Mouse (Mus musculus): ENCODE measurements around the gene Clcn2. TPM values are rescaled to one million over a fixed set of nuclear protein-coding genes. Genes with fewer than 3 reads are reported as not detected.
"Not testable (repeated sequence)": the region's sequence is repeated elsewhere in the genome, so short reads cannot be mapped to it uniquely, and the experiment has no call there.

The Clcn2 gene
- polyA plus RNA-seq, 1 experiment: 4.4 TPM

DNA sequence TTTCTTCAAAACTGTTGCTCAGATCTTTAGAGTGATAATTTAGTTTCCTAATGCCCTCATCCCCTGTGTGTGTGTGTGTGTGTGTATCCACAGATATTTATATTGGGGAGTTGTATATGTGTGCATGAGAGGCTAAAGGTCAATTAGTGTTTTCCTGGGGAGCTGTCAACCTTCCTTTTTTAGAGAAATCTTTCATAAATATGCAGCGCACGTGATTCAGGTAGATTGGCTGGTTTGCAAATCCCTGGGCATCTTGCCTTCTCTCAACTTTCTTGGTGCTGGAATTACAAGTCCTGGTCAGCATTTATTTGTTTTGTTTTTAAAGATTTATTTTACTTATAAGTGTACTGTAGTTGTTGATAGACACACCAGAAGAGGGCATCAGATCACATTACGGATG lies 47.3 kb downstream of the Clcn2 start:
- no peaks in the 10 kb centered on the region for H3K27me3 ChIP-seq (ENCODE audit: control insufficient read depth, insufficient read depth, insufficient read length)
- H3K36me3 ChIP-seq (ENCODE audit: control insufficient read depth, insufficient read depth): no peaks in the 10 kb centered on the region
- TF ChIP-seq USF1 (IDR thresholded peaks at IDR 0.05; ENCODE audit: low read depth) (no peak), MAX (IDR thresholded peaks at IDR 0.05; ENCODE audit: low read depth) (no peak), REST (IDR thresholded peaks at IDR 0.05; ENCODE audit: insufficient read depth, insufficient read length) (no peak), POLR2AphosphoS2 (IDR thresholded peaks at IDR 0.05; ENCODE audit: insufficient read length, low read depth) (no peak), MYOD1 (IDR thresholded peaks at IDR 0.05; ENCODE audit: control insufficient read depth in 1 of 3, insufficient read length in 2 of 3, low read depth in 2 of 3) (no peak), POLR2A (IDR thresholded peaks at IDR 0.05; ENCODE audit: insufficient read length, low read depth) (no peak), MYOG (IDR thresholded peaks at IDR 0.05; ENCODE audit: control insufficient read depth in 1 of 3, insufficient read depth in 1 of 3, insufficient read length in 2 of 3, low read depth in 2 of 3) (no peak), TCF3 (IDR thresholded peaks at IDR 0.05; ENCODE audit: insufficient read length, low read depth) (no peak), SRF (IDR thresholded peaks at IDR 0.05; ENCODE audit: control insufficient read depth, insufficient read length, low read depth) (no peak), CEBPB (IDR thresholded peaks at IDR 0.05; ENCODE audit: insufficient read depth, poor library complexity, severe bottlenecking) (no peak), E2F4 (IDR thresholded peaks at IDR 0.05; ENCODE audit: insufficient read depth) (no peak), TCF12 (IDR thresholded peaks at IDR 0.05; ENCODE audit: insufficient read depth, poor library complexity, severe bottlenecking) (no peak)
- H3ac ChIP-seq (ENCODE audit: control insufficient read depth, insufficient read length): no peak overlapping the region
- H3K79me2 ChIP-seq (ENCODE audit: control insufficient read depth, insufficient read depth): peaks cover 23% of the 10 kb centered on the region
- no peak overlapping the region for H3K4me2 ChIP-seq (ENCODE audit: low read depth)
- H3K4me3 ChIP-seq: no peak overlapping the region

DNA sequence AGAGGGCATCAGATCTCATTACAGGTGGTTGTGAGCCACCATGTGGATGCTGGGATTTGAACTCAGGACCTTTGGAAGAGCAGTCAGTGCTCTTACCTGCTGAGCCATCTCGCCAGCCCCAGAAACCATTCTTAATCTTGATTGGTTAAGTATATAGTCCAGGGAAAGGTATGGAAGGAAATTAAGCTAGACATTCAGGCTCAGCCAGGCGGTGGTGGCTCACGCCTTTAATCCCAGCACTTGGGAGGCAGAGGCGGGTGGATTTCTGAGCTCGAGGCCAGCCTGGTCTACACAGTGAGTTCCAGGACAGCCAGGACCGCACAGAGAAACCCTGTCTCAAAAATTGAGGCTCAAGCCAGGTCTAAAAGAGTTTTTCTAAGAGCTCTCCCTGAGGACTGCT lies 49.5 kb downstream of the Clcn2 start, which contains the start of gene Eif4g1:
Eif4g1 (plus strand) TSS at position 301 of the 400 bp plus-strand sequence.
- not testable (repeated sequence) for H3K4me3 ChIP-seq; H3ac ChIP-seq (ENCODE audit: control insufficient read depth, insufficient read length); H3K79me2 ChIP-seq (ENCODE audit: control insufficient read depth, insufficient read depth); H3K27me3 ChIP-seq (ENCODE audit: control insufficient read depth, insufficient read depth, insufficient read length); H3K4me2 ChIP-seq (ENCODE audit: low read depth); H3K36me3 ChIP-seq (ENCODE audit: control insufficient read depth, insufficient read depth)

DNA sequence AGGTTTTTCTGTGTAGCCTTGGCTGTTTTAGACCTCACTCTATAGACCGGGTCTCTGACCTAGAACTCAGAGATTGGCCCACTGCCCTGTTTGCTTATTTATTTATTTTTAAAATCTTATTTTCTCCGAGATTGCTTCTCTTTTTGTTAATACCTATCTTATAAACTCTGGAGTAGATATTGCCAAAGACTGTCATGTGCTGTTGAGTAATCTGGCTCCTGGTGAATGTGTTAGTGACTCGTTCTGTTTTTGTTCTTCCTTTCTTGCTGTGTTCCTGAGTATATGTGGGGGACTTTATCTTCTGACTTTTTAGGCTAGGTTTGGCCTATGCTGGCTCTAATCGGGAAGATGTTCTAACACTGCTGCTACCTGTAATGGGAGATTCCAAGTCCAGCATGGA lies 59.9 kb downstream of the Clcn2 start:
- Histone ChIP-seq H3K79me2 (ENCODE audit: control insufficient read depth, insufficient read depth) (peaks cover 12% of the 10 kb centered on the region), H3K36me3 (ENCODE audit: control insufficient read depth, insufficient read depth) (peaks cover 65% of the 10 kb centered on the region), H3K4me2 (ENCODE audit: low read depth) (no peak overlapping the region), H3K27me3 (ENCODE audit: control insufficient read depth, insufficient read depth, insufficient read length) (no peaks in the 10 kb centered on the region), H3K4me3 (no peak overlapping the region), H3ac (ENCODE audit: control insufficient read depth, insufficient read length) (no peak overlapping the region)
- no peak for TF ChIP-seq POLR2A (IDR thresholded peaks at IDR 0.05; ENCODE audit: insufficient read length, low read depth)
- no peak for TF ChIP-seq POLR2AphosphoS2 (IDR thresholded peaks at IDR 0.05; ENCODE audit: insufficient read length, low read depth)
- TF ChIP-seq CEBPB (IDR thresholded peaks at IDR 0.05; ENCODE audit: insufficient read depth, poor library complexity, severe bottlenecking): no peak
- no peak for TF ChIP-seq TCF3 (IDR thresholded peaks at IDR 0.05; ENCODE audit: insufficient read length, low read depth)
- no peak for TF ChIP-seq SRF (IDR thresholded peaks at IDR 0.05; ENCODE audit: control insufficient read depth, insufficient read length, low read depth)
- TF ChIP-seq MAX (IDR thresholded peaks at IDR 0.05; ENCODE audit: low read depth): no peak
- TF ChIP-seq MYOG (IDR thresholded peaks at IDR 0.05; ENCODE audit: control insufficient read depth in 1 of 3, insufficient read depth in 1 of 3, insufficient read length in 2 of 3, low read depth in 2 of 3): no peak
- TF ChIP-seq REST (IDR thresholded peaks at IDR 0.05; ENCODE audit: insufficient read depth, insufficient read length): no peak
- no peak for TF ChIP-seq USF1 (IDR thresholded peaks at IDR 0.05; ENCODE audit: low read depth)
- TF ChIP-seq TCF12 (IDR thresholded peaks at IDR 0.05; ENCODE audit: insufficient read depth, poor library complexity, severe bottlenecking): no peak
- TF ChIP-seq MYOD1 (IDR thresholded peaks at IDR 0.05; ENCODE audit: control insufficient read depth in 1 of 3, insufficient read length in 2 of 3, low read depth in 2 of 3): no peak
- no peak for TF ChIP-seq E2F4 (IDR thresholded peaks at IDR 0.05; ENCODE audit: insufficient read depth)

DNA sequence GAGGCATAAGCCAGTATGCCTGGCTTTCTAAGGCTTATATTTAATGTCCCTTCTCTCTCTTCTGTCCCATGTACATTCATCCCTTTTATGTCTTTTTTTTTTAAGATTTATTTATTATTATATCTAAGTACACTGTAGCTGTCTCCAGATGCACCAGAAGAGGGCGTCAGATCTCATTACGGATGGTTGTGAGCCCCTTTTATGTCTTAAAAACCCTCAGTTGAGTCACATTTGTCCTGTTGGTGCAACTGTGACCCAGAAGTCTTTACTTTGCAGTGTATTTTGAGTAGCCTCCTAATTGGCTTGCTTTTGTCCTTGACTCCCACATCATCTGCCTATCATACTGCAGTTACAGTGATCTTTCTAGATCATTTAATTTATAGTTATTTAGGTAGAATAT lies 64.2 kb downstream of the Clcn2 start:
- TF ChIP-seq MYOD1 (IDR thresholded peaks at IDR 0.05; ENCODE audit: control insufficient read depth in 1 of 3, insufficient read length in 2 of 3, low read depth in 2 of 3) (no peak), SRF (IDR thresholded peaks at IDR 0.05; ENCODE audit: control insufficient read depth, insufficient read length, low read depth) (no peak), POLR2AphosphoS2 (IDR thresholded peaks at IDR 0.05; ENCODE audit: insufficient read length, low read depth) (no peak), POLR2A (IDR thresholded peaks at IDR 0.05; ENCODE audit: insufficient read length, low read depth) (no peak), E2F4 (IDR thresholded peaks at IDR 0.05; ENCODE audit: insufficient read depth) (no peak), CEBPB (IDR thresholded peaks at IDR 0.05; ENCODE audit: insufficient read depth, poor library complexity, severe bottlenecking) (no peak), REST (IDR thresholded peaks at IDR 0.05; ENCODE audit: insufficient read depth, insufficient read length) (no peak), TCF12 (IDR thresholded peaks at IDR 0.05; ENCODE audit: insufficient read depth, poor library complexity, severe bottlenecking) (no peak), USF1 (IDR thresholded peaks at IDR 0.05; ENCODE audit: low read depth) (no peak), TCF3 (IDR thresholded peaks at IDR 0.05; ENCODE audit: insufficient read length, low read depth) (no peak), MYOG (IDR thresholded peaks at IDR 0.05; ENCODE audit: control insufficient read depth in 1 of 3, insufficient read depth in 1 of 3, insufficient read length in 2 of 3, low read depth in 2 of 3) (no peak), MAX (IDR thresholded peaks at IDR 0.05; ENCODE audit: low read depth) (no peak)
- Histone ChIP-seq H3K27me3 (ENCODE audit: control insufficient read depth, insufficient read depth, insufficient read length) (no peaks in the 10 kb centered on the region), H3K4me2 (ENCODE audit: low read depth) (peak overlapping the region; percentile 91), H3K79me2 (ENCODE audit: control insufficient read depth, insufficient read depth) (peaks cover 25% of the 10 kb centered on the region), H3K4me3 (peak overlapping the region; percentile 98), H3K36me3 (ENCODE audit: control insufficient read depth, insufficient read depth) (peaks cover 28% of the 10 kb centered on the region), H3ac (ENCODE audit: control insufficient read depth, insufficient read length) (no peak overlapping the region)

Other genes with a start within 250 kb of the Clcn2 start
- 94.7 TPM for gene Eif2b5, start 218.9 kb downstream of the Clcn2 start, polyA plus RNA-seq (2012; fragmentation: generic; extraction: Trizol)
- 32.9 TPM for gene Dvl3, start 200.8 kb downstream of the Clcn2 start, polyA plus RNA-seq (2012; fragmentation: generic; extraction: Trizol)
- gene Ap2m1, start 182.3 kb downstream of the Clcn2 start, polyA plus RNA-seq (2012; fragmentation: generic; extraction: Trizol): 446 TPM
- 50.2 TPM for gene Abcf3, start 169.2 kb downstream of the Clcn2 start, polyA plus RNA-seq (2012; fragmentation: generic; extraction: Trizol)
- 0.04 TPM for gene Vwa5b2, start 128.3 kb downstream of the Clcn2 start, polyA plus RNA-seq (2012; fragmentation: generic; extraction: Trizol)
- 19.1 TPM for gene Eef1akmt4, start 106.2 kb downstream of the Clcn2 start, polyA plus RNA-seq (2012; fragmentation: generic; extraction: Trizol)
- 0.04 TPM for gene Gm49333, start 106.1 kb downstream of the Clcn2 start, polyA plus RNA-seq (2012; fragmentation: generic; extraction: Trizol)
- gene Alg3, start 106.0 kb downstream of the Clcn2 start, polyA plus RNA-seq (2012; fragmentation: generic; extraction: Trizol): 36.8 TPM
- gene Camk2n2, start 96.5 kb downstream of the Clcn2 start, polyA plus RNA-seq (2012; fragmentation: generic; extraction: Trizol): 9.4 TPM
- 2.6 TPM for gene Ece2, start 87.9 kb downstream of the Clcn2 start, polyA plus RNA-seq (2012; fragmentation: generic; extraction: Trizol)
- gene Psmd2, start 66.1 kb downstream of the Clcn2 start, polyA plus RNA-seq (2012; fragmentation: generic; extraction: Trizol): 285 TPM
- gene Eif4g1, start 49.4 kb downstream of the Clcn2 start, polyA plus RNA-seq (2012; fragmentation: generic; extraction: Trizol): 232 TPM
- gene Fam131a, start 24.5 kb downstream of the Clcn2 start, polyA plus RNA-seq (2012; fragmentation: generic; extraction: Trizol): 0.62 TPM
- 60.5 TPM for gene Polr2h, start 81 bp downstream of the Clcn2 start, polyA plus RNA-seq (2012; fragmentation: generic; extraction: Trizol)
- 14.0 TPM for gene Chrd, start 15.4 kb upstream of the Clcn2 start, polyA plus RNA-seq (2012; fragmentation: generic; extraction: Trizol)
- 1.4 TPM for gene Thpo, start 16.8 kb upstream of the Clcn2 start, polyA plus RNA-seq (2012; fragmentation: generic; extraction: Trizol)